In genomic region chr4:137883513-137884150, GRCm38 (mm10) we compare ENCODE assay signal across 10 mouse cellular contexts. TPM values are rescaled to one million over a fixed set of nuclear protein-coding genes. Genes with fewer than 3 reads are reported as not detected.
DNase-seq lines count a peak whose midpoint lies in the region; ATAC-seq and TF ChIP-seq lines count a peak whose summit lies in the region.
"Had no signal": no experiment of that assay in that cellular context is flagged by ENCODE, and none has a peak within 500 bp of the region (broad histone marks: within the 10 kb centered on the region; RNA-seq: fewer than 3 reads in every experiment).

No protein-coding gene starts in this region.

- whole genome bisulfite sequencing in neural tube, embryonic 13.5 days: 92% methylated on average over 8 of the region's 8 CpGs
- 38% methylated on average over 8 of the region's 8 CpGs for WGBS in bone marrow, adult 2 months
- 89% methylated on average over 8 of the region's 8 CpGs for WGBS in limb, embryonic 12.5 days

- 0 out of 2 replicates have a peak overlapping the region, but pooled peaks have one; percentile 29 for H3K27ac ChIP-seq in neural tube, embryonic 13.5 days (replicated peaks)
- H3K27ac ChIP-seq in bone marrow, adult 2 months (ENCODE audit: control insufficient read depth, insufficient read depth, low read depth, low read length, poor library complexity): peak overlapping the region; percentile 39; the same call in 1 of the 2 replicates
- peak overlapping the region; percentile 77 for H3K27ac ChIP-seq in limb, embryonic 12.5 days
- H3K27ac ChIP-seq: hindbrain, embryonic 15.5 days; layer of hippocampus, adult 2 months; lung, embryonic 15.5 days had no signal

- no peak overlapping the region for H3K4me3 ChIP-seq in neural tube, embryonic 13.5 days
- H3K4me3 ChIP-seq in bone marrow, adult 2 months (replicated peaks; ENCODE audit: control insufficient read depth, low read depth, low read length): peak overlapping the region; percentile 64
- no peak overlapping the region for H3K4me3 ChIP-seq in limb, embryonic 12.5 days (replicated peaks)
- H3K4me3 ChIP-seq: hindbrain, embryonic 15.5 days; layer of hippocampus, adult 2 months; lung, embryonic 15.5 days had no signal

- TF ChIP-seq CTCF in bone marrow, adult 2 months (IDR thresholded peaks at IDR 0.05; ENCODE audit: control insufficient read depth, insufficient read depth, low read length): no peak

- no peaks in the 10 kb centered on the region for H3K36me3 ChIP-seq in neural tube, embryonic 13.5 days
- H3K36me3 ChIP-seq in limb, embryonic 12.5 days: peaks cover 14% of the 10 kb centered on the region; the same call in 1 of the 2 replicates
- H3K36me3 ChIP-seq: hindbrain, embryonic 15.5 days; lung, embryonic 15.5 days had no signal

- no peak overlapping the region for H3K4me2 ChIP-seq in neural tube, embryonic 13.5 days
- no peak overlapping the region for H3K4me2 ChIP-seq in limb, embryonic 12.5 days
- H3K4me2 ChIP-seq: hindbrain, embryonic 15.5 days; lung, embryonic 15.5 days had no signal

- no peak overlapping the region; the same call in 1 of the 2 replicates for H3K9ac ChIP-seq in neural tube, embryonic 13.5 days
- no peak overlapping the region for H3K9ac ChIP-seq in limb, embryonic 12.5 days (replicated peaks)
- H3K9ac ChIP-seq: hindbrain, embryonic 15.5 days; lung, embryonic 15.5 days had no signal

- ATAC-seq in neural tube, embryonic 13.5 days (ENCODE audit: low read depth): no peak
- ATAC-seq in limb, embryonic 12.5 days (ENCODE audit: insufficient number of reproducible peaks, insufficient read depth, low FRiP score, low TSS enrichment, low read depth): no peak

- H3K27me3 ChIP-seq in neural tube, embryonic 13.5 days: no peaks in the 10 kb centered on the region
- H3K27me3 ChIP-seq in limb, embryonic 12.5 days: no peaks in the 10 kb centered on the region
- H3K27me3 ChIP-seq: hindbrain, embryonic 15.5 days; lung, embryonic 15.5 days had no signal

- H3K9me3 ChIP-seq in neural tube, embryonic 13.5 days: no peaks in the 10 kb centered on the region
- H3K9me3 ChIP-seq in limb, embryonic 12.5 days: no peaks in the 10 kb centered on the region
- H3K9me3 ChIP-seq: hindbrain, embryonic 15.5 days; lung, embryonic 15.5 days had no signal

- H3K4me1 ChIP-seq in neural tube, embryonic 13.5 days (replicated peaks): peaks cover 31% of the 10 kb centered on the region
- no peaks in the 10 kb centered on the region; the same call in 1 of the 2 replicates for H3K4me1 ChIP-seq in bone marrow, adult 2 months (ENCODE audit: control insufficient read depth, insufficient read depth, low read length)
- peaks cover 31% of the 10 kb centered on the region for H3K4me1 ChIP-seq in limb, embryonic 12.5 days (replicated peaks)

- no peak for DNase-seq in neural tube, embryonic 10.5 days (ENCODE audit: extremely low spot score, low spot score)
- DNase-seq in thymus, postnatal 4 days: peak; percentile 33
- no peak for DNase-seq in adrenal gland, postnatal 10 days
- DNase-seq in layer of hippocampus, adult 9-11 months: no peak

- no peak for TF ChIP-seq POLR2A in bone marrow, adult 2 months (IDR thresholded peaks at IDR 0.05; ENCODE audit: borderline replicate concordance, control insufficient read depth, low read depth, low read length)

RNA-seq across cellular contexts. Expression of gene Ece1, which starts 21.6 kb away (rescaled TPM):
- 27.5 and 32.6 TPM in 2 replicates for polyA plus RNA-seq in neural tube, embryonic 13.5 days (2015; fragmentation: Nextera tagmentation; extraction: Ambion mirVana)
- 4.3 and 7.3 TPM in 2 replicates for polyA plus RNA-seq in bone marrow, adult 2 months (2011; ENCODE audit: insufficient read depth, insufficient read length, low replicate concordance, missing spikeins)
- 23.9 and 24.5 TPM in 2 replicates for polyA plus RNA-seq in limb, embryonic 12.5 days (2016; fragmentation: Nextera tagmentation; extraction: Ambion mirVana)
- total RNA-seq in adrenal gland, postnatal 10 days (2021): 100 to 1,000 TPM; 183 to 188 TPM
